Mouse (Mus musculus): ENCODE results near the gene Ate1.
"Not testable (repeated sequence)": the region's sequence is repeated elsewhere in the genome, so short reads cannot be mapped to it uniquely, and the experiment has no call there.

Gene Ate1

DNA sequence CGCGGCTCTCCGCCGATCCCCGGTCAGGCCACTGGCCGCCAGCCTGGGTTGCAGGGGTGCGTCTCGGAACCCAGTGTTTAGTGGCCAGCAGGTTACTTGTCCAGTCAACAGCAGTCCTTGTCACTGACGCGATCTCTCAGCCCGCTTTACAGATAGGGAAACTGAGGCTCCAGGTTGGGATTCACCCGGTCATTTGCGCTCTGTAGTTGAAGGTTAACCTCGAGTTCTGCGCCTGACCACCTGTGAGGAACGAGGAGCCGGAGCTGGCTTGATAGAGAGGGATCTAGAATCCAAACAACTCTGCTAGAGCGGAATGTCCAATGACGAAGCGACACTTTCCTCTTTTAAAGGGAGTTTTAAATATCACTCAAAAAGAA, at the start of gene Ate1:
Gene Ate1, minus strand, starts transcription at position 321 of the 377 bp plus-strand sequence.
- no peak for DNase-seq

GRCm38 (mm10) chr7:130568783-130569436, 48.7 kb upstream of the Ate1 start:
- peak; percentile 19 for DNase-seq

DNA sequence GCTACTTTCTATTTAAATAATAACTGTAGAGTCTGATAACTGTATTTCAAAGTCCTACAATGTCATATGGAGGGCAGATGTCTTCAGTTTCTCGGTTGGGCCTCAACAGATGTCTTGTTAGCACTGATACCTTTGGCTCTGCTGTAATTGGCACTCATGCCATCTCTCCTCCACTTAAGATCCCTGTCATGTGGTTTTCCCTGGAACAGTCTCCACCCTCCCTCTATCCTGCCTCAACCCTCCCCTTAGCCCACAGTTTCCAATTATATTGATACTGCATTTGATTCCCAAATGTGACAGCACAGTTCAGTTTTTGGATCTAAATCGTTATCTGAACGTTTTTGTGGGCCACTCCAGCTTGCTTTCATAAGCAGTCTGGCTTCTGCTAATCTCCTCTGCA, 44.4 kb upstream of the Ate1 start:
- DNase-seq = no peak

GRCm38 (mm10) chr7:130563880-130564279, 43.7 kb upstream of the Ate1 start:
- DNase-seq = no peak

- DNase-seq = no peak
Measured at GRCm38 (mm10) chr7:130563276-130563675, 43.1 kb upstream of the Ate1 start.

GRCm38 (mm10) chr7:130560933-130561332, 40.8 kb upstream of the Ate1 start:
- DNase-seq = no peak

DNA sequence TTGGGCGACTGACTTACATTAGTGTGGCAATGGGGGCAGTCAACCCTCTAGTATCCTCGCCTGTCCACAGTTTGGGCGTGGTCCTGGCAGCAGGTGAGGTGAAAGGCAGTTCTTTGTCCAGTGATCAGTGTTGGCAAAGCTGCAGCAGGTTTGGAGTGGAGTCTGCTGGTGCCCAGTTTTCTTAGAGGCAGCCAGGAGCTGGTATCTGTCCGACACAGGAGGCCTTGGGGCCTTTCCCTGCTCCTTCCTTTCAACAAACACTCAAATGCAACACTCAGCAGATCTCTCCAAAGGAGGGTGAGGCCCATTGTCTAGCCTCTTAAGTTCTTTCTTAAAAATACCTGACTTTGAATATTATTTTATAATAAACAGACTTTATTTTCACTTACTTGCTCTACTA, 38.4 kb upstream of the Ate1 start:
- no peak for DNase-seq

DNA sequence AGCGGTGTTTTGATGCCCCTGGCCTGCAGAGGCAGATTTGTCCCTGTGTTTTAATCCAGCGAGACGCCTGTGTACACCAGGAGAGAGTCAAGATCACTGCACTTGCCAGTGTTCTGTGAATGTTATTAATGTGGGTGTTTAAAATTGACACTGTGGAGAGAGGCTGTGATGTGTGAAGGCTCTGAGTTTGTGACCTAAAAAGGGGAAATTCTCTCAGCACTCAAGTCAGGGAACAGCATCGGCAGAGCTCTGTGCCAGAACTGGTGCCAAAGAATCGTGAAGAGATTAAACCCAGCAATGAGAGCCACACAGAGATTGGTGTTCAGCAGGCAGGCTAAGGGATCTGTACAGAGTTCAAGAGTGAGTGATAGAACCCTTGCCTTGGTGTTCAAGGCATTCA, 35.4 kb upstream of the Ate1 start:
- DNase-seq = no peak

DNA sequence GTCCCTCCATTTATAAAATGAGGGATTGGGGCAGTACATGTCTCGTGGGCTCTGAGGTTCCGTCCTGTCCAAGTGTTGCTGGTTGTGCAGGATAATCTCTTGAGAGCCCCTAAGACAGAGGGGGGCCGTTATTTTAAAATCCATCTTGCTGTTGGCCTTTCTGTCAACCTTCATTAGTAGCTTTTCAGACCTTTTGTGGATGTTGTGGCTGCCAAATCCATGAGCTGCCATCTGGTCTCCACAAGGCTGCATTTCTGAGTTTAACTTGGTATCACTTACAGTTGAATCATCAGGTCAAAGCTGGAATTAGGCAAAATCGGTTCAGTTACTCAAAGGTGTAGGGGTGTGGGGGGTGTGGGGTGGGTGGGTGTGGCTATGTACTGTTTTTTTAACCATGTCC, 33.2 kb upstream of the Ate1 start:
- no peak for DNase-seq

- DNase-seq = no peak
Measured at GRCm38 (mm10) chr7:130552780-130553179, 32.6 kb upstream of the Ate1 start.

DNA sequence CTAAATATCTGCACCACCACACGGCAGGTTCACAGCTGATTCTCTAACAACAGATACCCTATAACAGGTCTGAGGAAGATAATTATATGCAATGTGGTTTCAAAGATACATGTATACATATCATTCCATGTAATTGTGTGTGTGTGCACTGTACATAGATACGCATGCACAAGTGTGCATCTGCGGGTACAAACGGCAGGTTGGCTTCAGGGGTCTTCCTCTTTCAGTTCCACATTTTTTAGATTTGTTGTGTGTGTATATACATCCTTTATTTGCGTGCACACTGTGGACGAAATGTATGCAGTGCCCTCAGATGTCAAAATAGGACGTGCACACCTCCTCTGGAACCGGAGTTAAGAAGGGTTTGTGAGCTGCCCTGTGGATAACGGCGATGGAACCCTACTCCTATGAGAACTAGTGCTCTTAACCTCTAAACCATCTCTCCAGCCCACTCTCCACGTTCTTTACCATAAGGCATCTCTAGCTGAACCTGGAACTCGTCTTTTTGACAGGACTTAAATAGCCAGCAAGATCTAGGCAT, 27.5 kb upstream of the Ate1 start:
- DNase-seq = no peak

DNA sequence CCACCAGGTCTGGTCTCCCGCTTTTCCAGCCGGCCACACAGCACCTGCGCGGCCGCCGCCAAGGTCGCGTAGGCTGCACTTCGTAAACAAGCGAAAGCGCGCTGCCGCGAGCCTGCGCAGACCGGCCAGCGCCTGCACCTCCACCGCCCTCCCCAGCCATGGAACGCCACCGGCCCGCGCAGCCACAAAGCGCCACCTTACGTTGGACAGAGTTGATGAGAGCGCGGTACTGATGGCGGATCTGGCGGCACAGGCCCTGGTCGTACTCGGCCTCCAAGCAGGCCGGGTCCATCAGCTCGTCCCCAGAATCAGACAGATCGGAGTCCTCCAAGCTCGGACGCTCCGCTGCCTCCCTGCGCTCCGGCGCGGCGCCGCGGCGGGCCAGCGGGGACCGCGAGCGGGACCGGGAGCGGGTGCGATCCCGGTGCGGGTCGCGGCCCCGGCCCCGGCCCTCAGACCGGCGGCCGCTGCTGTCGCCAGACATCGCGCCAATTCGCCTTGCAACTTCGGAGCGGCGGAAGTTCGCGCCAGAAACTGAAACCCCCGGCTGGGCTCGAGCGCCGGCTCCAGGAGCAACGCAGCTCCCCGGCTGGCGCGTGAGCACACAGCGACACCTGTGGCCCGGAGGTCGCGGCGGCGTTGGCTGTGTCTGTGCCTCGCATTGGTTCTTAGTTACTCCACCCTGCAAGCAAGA, 26.8 kb upstream of the Ate1 start:
- peak; percentile 93 for DNase-seq

DNA sequence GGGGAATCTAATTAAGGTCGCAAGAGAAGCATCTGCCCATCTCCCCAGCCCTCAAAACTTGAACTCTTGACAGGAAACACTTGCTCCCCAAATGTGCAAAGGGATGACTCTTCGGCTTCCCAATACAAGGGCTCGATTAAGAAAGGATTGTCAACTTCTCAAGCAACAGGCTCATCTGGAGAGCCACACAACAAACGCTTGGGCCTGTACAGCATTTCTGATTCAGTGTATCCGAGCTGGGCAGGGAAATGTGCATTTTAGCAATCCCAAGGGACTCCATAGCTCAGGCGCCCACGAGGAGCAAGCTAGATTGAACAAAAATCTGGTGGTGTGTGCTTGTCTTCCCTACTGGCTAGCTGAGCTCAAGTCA, 26.2 kb upstream of the Ate1 start:
- DNase-seq = no peak

DNA sequence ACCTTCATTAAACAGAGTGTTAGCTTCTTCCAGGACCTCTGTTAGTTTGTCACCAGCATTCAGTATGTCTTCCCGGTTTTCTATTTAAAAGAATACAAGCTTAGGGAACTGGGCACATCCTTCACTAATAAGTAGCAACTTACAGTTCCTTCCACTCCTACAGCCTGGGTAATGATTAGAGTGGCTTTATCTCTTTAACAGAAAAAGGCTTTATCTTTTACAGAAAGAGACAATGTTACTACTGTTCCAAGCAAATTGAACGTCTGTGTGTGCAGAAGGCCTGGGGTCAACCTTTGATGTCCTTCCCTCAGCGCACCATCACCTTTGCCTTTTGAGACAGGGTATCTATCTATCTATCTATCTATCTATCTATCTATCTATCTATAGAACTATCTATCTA, 25.7 kb upstream of the Ate1 start:
- DNase-seq = no peak

DNA sequence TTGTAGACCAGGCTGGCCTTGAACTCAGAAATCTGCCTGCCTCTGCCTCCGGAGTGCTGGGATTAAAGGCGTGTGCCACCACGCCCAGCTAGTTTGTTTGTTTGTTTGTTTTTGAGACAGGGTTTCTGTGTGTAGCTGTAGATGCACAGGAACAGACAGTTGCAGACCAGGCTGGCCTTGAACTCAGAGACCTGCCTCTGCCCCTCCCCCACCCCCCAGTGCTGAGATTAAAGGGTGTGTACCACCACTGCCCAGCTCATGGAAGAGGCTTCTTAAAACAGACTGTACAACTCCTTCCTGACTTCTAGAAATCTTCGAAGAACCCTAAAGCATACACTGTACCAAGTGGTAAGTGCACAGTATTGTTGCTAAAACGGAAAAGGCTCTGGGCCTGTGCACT, 25.2 kb upstream of the Ate1 start:
- DNase-seq = peak; percentile 28

DNA sequence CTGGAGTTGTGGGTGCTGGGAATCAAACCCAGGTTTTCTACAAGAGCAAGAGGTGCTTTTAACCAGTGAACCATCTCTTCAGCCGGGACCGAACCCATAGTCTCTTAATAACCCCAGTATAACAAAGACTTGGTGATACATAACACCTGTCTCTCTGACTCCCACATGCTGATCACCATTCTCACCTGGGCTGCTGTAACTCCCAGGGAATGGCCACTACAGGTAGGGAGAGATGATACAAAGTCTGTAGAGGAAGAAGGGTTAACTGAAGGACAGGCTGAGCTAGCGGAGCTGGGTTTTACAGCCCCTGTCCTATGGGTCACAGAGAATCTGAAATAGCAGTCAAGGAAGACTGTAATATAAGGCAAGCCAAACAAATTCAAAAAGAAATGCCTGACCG, 23.0 kb upstream of the Ate1 start:
- no peak for DNase-seq

DNA sequence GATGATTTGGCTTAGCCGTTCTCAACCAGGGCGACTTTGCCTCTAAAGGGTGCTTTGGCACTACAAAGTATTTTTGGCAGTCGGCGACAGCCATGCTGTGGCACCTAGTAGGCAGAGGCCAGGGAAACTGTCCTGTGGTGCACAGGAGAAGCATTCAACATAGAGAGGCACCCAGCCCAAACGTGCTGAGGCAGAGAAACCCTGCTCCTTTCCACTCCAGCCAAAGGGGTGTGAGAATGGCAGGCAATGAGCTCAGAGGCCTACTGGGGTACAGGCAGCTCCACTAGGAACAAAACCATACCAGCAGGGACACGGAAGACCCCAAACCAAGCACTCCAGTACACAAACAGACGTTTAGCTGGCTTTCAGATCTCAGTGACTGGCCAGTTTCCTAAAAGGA, 20.0 kb upstream of the Ate1 start:
- no peak for DNase-seq

- DNase-seq = no peak
Measured at GRCm38 (mm10) chr7:130537068-130537467, 16.9 kb upstream of the Ate1 start.

GRCm38 (mm10) chr7:130535174-130535573, 15.0 kb upstream of the Ate1 start:
- no peak for DNase-seq

GRCm38 (mm10) chr7:130533316-130534260, 13.4 kb upstream of the Ate1 start:
- DNase-seq = peak; percentile 84

GRCm38 (mm10) chr7:130531138-130531537, 11.0 kb upstream of the Ate1 start:
- not testable (repeated sequence) for DNase-seq

DNA sequence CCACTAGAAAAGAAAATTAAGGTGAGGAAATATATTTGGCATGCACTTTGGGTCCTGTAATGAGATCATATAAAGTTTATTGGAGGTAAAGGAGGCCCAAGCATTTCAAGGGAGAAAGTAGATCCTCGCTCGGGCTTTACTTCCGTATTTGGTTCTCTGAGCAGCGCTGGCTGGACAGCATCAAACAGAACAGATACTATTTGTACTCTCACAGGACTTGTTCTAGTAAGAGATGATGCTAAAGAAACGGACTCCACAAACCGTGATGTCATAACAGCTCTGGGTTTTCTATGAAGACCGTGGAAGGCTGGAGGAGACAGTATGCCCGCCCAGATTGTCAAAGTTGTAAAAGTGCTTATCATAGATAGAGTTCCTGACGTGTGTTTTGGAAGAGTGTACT, 7.1 kb upstream of the Ate1 start:
- DNase-seq = no peak

- no peak for DNase-seq
Measured at GRCm38 (mm10) chr7:130523451-130523850, 3.3 kb upstream of the Ate1 start.

Data from liver (tissue).